Mouse (Mus musculus) liver, embryonic 14.5 days (tissue): ENCODE results near the gene Rab6b.

Source experiments
- CTCF ChIP-seq: IDR thresholded peaks from 2 replicates; pipeline ENCODE4 v1.5.1; 2016; ENCODE audit warnings: antibody characterized with exemption, low read depth, control low read depth
- EP300 ChIP-seq: IDR thresholded peaks from 2 replicates; pipeline ENCODE4 v1.6.1; 2016; ENCODE audit warnings: antibody characterized with exemption, low read depth

DNA sequence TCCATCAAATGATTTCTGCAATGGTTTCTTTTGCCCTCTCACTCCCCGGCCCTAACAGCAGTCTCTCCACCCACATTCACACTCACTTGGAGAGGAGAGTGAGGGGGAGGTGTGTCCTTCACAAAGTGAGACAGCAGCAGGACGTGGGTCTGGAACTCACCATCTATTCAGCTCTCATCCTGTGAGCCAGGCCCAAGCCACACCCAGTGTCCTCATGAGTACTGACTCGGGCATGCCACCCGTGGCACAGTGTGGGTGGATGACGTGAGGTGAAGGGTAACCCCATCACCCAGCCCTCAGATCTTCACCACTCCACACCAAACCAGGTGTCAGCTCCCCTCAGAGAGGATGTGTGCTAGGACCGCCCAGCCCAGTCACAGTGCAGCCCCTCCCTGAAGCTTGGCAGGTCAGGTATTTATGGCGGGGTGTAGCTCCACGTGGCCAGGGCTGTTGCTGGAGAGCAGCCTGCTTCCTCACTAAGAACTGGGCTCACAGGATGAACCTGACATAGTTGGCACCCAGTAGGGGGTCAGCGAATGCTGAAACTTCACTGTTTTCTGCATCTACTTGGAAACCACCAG is 23.0 kb downstream of the Rab6b start:
- TF ChIP-seq CTCF = no peak
- no peak for TF ChIP-seq EP300
